Mouse (Mus musculus): ENCODE measurements around the gene Bag5. TPM values are rescaled to one million over a fixed set of nuclear protein-coding genes. Genes with fewer than 3 reads are reported as not detected.

Bag5 gene
- total and polyA plus RNA-seq, 2 experiments from 2014 or later: 16.3 to 34.7 TPM

GRCm38 (mm10) chr12:111669000-111669788 is 43.9 kb downstream of the Bag5 start:
- Histone ChIP-seq H3K9me3 (replicated peaks; ENCODE audit: control insufficient read depth, low read length) (no peaks in the 10 kb centered on the region), H3K27ac (ENCODE audit: low read depth) (peak overlapping the region; percentile 89), H3K4me1 (ENCODE audit: control insufficient read depth, insufficient read depth) (peaks cover 26% of the 10 kb centered on the region), H3K36me3 (replicated peaks; ENCODE audit: control insufficient read depth, insufficient read depth, low read length) (no peaks in the 10 kb centered on the region), H3K27me3 (ENCODE audit: control insufficient read depth, insufficient read depth, low read length) (peaks cover 6% of the 10 kb centered on the region; the same call in 1 of the 2 replicates), H3K9ac (replicated peaks; ENCODE audit: low read depth, low read length) (no peak overlapping the region; the same call in 1 of the 2 replicates), H3K4me2 (ENCODE audit: low read depth, low read length) (peak overlapping the region; percentile 49), H3K4me3 (ENCODE audit: low read depth, low read length) (no peak overlapping the region)
- 68% methylated on average over 23 of the region's 23 CpGs for WGBS
- TF ChIP-seq CTCF (IDR thresholded peaks at IDR 0.05; ENCODE audit: low read depth) (no peak), EP300 (IDR thresholded peaks at IDR 0.05; ENCODE audit: low read depth) (no peak)
- ATAC-seq (ENCODE audit: insufficient read depth, low read depth) (peak; percentile 6), DNase-seq (ENCODE audit: low spot score) (peak; percentile 59)

GRCm38 (mm10) chr12:111668457-111668912 is 44.6 kb downstream of the Bag5 start:
- DNase-seq (ENCODE audit: low spot score) (peak; percentile 93), ATAC-seq (ENCODE audit: insufficient read depth, low read depth) (peak; percentile 68)
- WGBS: 0% methylated on average over 8 of the region's 8 CpGs
- H3K27ac ChIP-seq (ENCODE audit: low read depth): peak overlapping the region; percentile 89
- peaks cover 6% of the 10 kb centered on the region; the same call in 1 of the 2 replicates for H3K27me3 ChIP-seq (ENCODE audit: control insufficient read depth, insufficient read depth, low read length)
- H3K9me3 ChIP-seq (replicated peaks; ENCODE audit: control insufficient read depth, low read length): no peaks in the 10 kb centered on the region
- TF ChIP-seq CTCF (IDR thresholded peaks at IDR 0.05; ENCODE audit: low read depth) (peak; percentile 97), EP300 (IDR thresholded peaks at IDR 0.05; ENCODE audit: low read depth) (peak; percentile 70; the same call in 1 of the 2 replicates)
- H3K4me3 ChIP-seq (ENCODE audit: low read depth, low read length): no peak overlapping the region; the same call in 1 of the 2 replicates
- H3K9ac ChIP-seq (replicated peaks; ENCODE audit: low read depth, low read length): no peak overlapping the region; the same call in 1 of the 2 replicates
- peaks cover 22% of the 10 kb centered on the region for H3K4me1 ChIP-seq (ENCODE audit: control insufficient read depth, insufficient read depth)
- H3K36me3 ChIP-seq (replicated peaks; ENCODE audit: control insufficient read depth, insufficient read depth, low read length): no peaks in the 10 kb centered on the region
- H3K4me2 ChIP-seq (ENCODE audit: low read depth, low read length): peak overlapping the region; percentile 49

GRCm38 (mm10) chr12:111667421-111667820 is 45.6 kb downstream of the Bag5 start:
- ATAC-seq (ENCODE audit: insufficient read depth, low read depth) (no peak), DNase-seq (ENCODE audit: low spot score) (no peak)
- no peak overlapping the region for H3K9ac ChIP-seq (replicated peaks; ENCODE audit: low read depth, low read length)
- no peak overlapping the region for H3K4me3 ChIP-seq (ENCODE audit: low read depth, low read length)
- no peaks in the 10 kb centered on the region for H3K36me3 ChIP-seq (replicated peaks; ENCODE audit: control insufficient read depth, insufficient read depth, low read length)
- TF ChIP-seq EP300 (IDR thresholded peaks at IDR 0.05; ENCODE audit: low read depth) (no peak), CTCF (IDR thresholded peaks at IDR 0.05; ENCODE audit: low read depth) (no peak)
- H3K27me3 ChIP-seq (ENCODE audit: control insufficient read depth, insufficient read depth, low read length): no peaks in the 10 kb centered on the region
- no peak overlapping the region for H3K27ac ChIP-seq (ENCODE audit: low read depth)
- H3K4me1 ChIP-seq (ENCODE audit: control insufficient read depth, insufficient read depth): peaks cover 19% of the 10 kb centered on the region
- H3K4me2 ChIP-seq (ENCODE audit: low read depth, low read length): no peak overlapping the region
- H3K9me3 ChIP-seq (replicated peaks; ENCODE audit: control insufficient read depth, low read length): no peaks in the 10 kb centered on the region
- 86% methylated on average over 5 of the region's 5 CpGs for WGBS

- no peak overlapping the region for H3K4me3 ChIP-seq (ENCODE audit: low read depth, low read length)
- H3K4me1 ChIP-seq (ENCODE audit: control insufficient read depth, insufficient read depth): peaks cover 15% of the 10 kb centered on the region
- H3K9me3 ChIP-seq (replicated peaks; ENCODE audit: control insufficient read depth, low read length): no peaks in the 10 kb centered on the region
- DNase-seq (ENCODE audit: low spot score) (no peak), ATAC-seq (ENCODE audit: insufficient read depth, low read depth) (no peak)
- H3K9ac ChIP-seq (replicated peaks; ENCODE audit: low read depth, low read length): no peak overlapping the region
- H3K4me2 ChIP-seq (ENCODE audit: low read depth, low read length): no peak overlapping the region
- WGBS: 74% methylated on average over 13 of the region's 13 CpGs
- H3K36me3 ChIP-seq (replicated peaks; ENCODE audit: control insufficient read depth, insufficient read depth, low read length): no peaks in the 10 kb centered on the region
- no peak for TF ChIP-seq CTCF (IDR thresholded peaks at IDR 0.05; ENCODE audit: low read depth)
- no peak for TF ChIP-seq EP300 (IDR thresholded peaks at IDR 0.05; ENCODE audit: low read depth)
- H3K27me3 ChIP-seq (ENCODE audit: control insufficient read depth, insufficient read depth, low read length): no peaks in the 10 kb centered on the region
- peak overlapping the region; percentile 47; the same call in 1 of the 2 replicates for H3K27ac ChIP-seq (ENCODE audit: low read depth)
These were observed 46.7 kb downstream of the Bag5 start for GRCm38 (mm10) chr12:111666380-111666779.

GRCm38 (mm10) chr12:111665041-111665880 is 47.8 kb downstream of the Bag5 start:
- no peak overlapping the region for H3K4me2 ChIP-seq (ENCODE audit: low read depth, low read length)
- H3K4me1 ChIP-seq (ENCODE audit: control insufficient read depth, insufficient read depth): 0 out of 2 replicates have a peak, but pooled peaks cover 4% of the 10 kb centered on the region
- DNase-seq (ENCODE audit: low spot score) (no peak), ATAC-seq (ENCODE audit: insufficient read depth, low read depth) (no peak)
- no peaks in the 10 kb centered on the region for H3K9me3 ChIP-seq (replicated peaks; ENCODE audit: control insufficient read depth, low read length)
- WGBS: 58% methylated on average over 13 of the region's 13 CpGs
- no peak overlapping the region for H3K4me3 ChIP-seq (ENCODE audit: low read depth, low read length)
- TF ChIP-seq EP300 (IDR thresholded peaks at IDR 0.05; ENCODE audit: low read depth): no peak
- TF ChIP-seq CTCF (IDR thresholded peaks at IDR 0.05; ENCODE audit: low read depth): no peak
- peaks cover 4% of the 10 kb centered on the region; the same call in 1 of the 2 replicates for H3K36me3 ChIP-seq (replicated peaks; ENCODE audit: control insufficient read depth, insufficient read depth, low read length)
- no peaks in the 10 kb centered on the region for H3K27me3 ChIP-seq (ENCODE audit: control insufficient read depth, insufficient read depth, low read length)
- H3K9ac ChIP-seq (replicated peaks; ENCODE audit: low read depth, low read length): no peak overlapping the region
- peak overlapping the region; percentile 47 for H3K27ac ChIP-seq (ENCODE audit: low read depth)
